Mouse (Mus musculus) A20 (cell line): ENCODE measurements around the gene Polr1a.
A peak's percentile ranks its signal among the peaks of the same experiment; 100 is the strongest.

Source experiments
- DNase-seq: peaks from one replicate; pipeline ENCODE4 v3.0.0-alpha.2; 2011; ENCODE audit warnings: low read depth, low spot score

Gene Polr1a

DNA sequence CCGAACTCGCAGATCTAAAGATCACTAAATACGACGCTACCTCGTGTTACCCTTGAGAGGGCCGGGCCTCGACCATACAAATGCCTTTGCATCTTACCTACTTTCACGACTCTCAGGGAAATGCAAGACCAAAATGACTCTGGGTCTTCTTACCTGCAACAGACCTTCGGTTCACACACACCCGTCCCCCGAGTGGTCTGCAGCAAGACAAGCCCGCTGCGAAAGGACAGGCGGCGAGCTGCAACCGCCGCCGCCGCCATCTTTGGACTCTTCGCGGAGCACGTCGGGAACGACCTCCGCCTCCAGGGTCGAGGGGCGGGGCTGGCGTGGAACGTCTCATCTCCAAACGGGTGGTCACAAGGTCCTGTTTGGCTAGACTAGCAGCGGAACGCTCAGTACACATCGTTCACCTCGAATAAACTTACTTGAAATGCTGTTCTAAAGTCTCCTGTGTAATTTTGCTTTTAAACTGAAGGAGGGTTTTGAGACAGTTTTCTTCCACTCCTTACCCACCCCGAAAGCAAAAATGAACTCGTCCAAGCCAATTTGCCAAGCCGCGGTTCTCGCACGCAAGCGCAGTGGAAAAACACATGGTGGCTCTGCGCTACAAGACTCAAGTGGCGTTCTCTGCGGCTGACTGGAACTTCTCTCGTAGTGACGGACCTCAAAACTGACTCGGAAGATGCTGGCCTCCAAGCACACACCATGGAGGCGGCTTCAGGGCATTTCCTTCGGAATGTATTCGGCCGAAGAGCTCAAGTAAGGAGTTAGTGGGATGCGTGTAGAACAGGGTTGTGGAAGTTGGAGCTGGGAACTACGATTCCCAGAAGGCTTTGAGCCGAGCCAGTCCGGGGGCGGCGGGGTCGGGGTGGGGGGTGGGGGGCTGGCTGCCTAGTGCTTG, at the start of gene Polr1a, which contains the start of gene Ptcd3:
TSS of gene Polr1a (plus strand) at position 573 of the 901 bp plus-strand sequence.
TSS of gene Ptcd3 (minus strand) at position 270 of the 901 bp plus-strand sequence.
- DNase-seq: peak; percentile 92

DNA sequence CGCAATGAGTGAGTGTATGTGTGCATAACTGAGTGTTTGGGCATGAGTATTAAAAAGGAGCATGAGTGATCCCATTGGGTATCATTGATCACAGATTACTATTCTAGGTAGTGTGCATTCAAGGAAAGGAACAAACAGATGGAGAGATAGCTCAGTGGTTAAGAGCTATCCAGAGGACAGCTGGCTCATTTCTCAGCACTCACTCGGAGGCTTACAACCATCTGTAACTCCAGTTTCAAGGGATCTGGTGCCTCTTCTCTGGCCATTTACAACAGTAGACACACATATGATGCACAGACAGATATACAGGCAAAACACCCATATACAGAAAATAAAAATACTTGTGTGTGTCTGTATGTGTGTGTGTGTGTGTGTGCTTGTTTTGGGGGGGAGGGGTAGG, 41.1 kb upstream of the Polr1a start:
- DNase-seq: no peak

DNA sequence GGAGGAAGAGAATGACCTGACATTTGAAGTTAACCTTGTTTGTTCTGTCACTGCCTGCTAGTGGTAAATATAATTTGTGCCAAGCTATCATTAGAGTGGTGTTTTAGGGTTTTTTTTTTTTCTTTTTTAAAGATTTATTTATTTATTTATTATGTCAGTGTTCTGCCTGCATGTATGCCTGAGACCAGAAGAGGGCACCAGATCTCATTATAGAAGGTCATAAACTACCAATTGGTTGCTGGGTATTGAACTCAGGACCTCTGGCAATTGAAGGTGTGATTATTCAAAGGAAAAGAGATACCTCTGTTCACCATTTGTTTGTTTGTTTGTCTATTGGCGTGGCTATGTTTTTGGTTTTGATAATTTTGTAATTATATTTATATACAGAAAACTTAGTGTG, 40.0 kb upstream of the Polr1a start:
- peak; percentile 7 for DNase-seq

DNA sequence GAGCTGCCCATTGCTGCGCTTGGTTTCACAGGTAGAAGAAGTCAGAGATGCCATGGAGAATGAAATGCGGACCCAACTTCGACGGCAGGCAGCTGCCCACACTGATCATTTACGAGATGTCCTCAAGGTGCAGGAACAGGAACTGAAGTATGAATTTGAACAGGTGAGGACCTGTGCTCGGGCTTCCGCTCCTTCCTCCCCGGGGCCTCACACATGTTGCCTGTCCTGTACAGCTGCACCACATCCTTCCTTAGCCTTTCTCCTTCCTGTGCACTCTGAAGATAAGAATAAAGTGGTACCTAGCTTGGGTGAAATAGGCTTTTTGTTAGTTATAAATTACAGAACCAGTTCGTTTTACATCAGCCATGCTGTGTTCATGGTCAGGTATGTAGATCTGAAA, 37.5 kb upstream of the Polr1a start:
- DNase-seq: no peak

DNA sequence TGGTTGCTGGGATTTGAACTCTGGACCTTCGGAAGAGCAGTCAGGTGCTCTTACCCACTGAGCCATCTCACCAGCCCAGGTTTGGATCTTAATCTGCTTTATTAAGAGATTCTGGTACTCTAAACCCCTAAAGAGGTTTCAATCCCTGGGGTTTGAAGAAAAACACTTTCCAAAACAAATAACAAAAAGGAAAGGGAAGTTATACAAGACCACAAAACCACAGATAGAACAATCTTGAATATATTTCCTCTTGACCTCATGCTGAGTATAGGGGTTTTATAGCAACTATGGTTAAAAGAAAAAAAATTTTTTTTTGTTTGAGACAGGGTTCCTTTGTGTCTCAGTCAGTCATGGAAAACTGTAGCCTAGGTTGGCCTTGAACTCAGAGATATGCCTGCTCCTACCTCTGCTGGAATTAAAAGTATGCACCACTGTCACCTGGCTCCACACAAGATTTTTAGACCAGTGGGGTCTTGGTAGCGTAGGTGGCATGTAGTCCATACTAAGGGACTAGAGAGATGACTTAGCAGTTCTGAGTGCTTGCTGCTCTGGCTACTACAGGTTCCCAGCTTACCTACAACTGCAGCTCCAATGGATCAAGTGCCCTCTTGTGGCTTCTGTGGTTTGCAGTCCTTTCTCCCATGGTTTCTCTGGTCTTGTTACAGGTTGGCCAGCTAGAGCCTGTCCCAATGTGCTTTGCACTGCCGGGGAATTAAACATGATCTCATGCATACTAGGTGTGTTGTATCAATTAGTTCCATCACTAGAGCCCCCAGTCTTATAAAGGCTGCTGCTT, 30.7 kb upstream of the Polr1a start:
- DNase-seq: no peak

DNA sequence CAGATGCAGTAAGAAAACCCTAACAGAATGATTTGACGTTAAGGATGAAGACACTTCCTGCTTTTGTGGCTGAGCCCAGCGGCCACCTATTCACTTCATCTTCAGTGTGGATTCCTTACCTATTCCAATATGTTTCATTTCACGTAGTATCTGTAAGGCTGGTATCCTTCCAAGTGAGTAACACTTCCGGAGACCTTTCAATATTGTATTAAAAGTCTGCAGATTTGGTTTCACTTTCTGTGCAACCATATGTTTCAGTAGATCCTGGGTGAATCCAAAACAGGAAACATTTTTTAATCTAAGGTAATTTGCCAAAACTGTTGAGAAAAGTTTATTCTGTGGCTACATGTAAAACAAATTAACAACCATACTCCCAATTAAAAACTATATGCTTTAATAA, 15.6 kb upstream of the Polr1a start:
- DNase-seq: no peak

- peak; percentile 11 for DNase-seq
Measured at GRCm38 (mm10) chr6:71907702-71908235, 1.1 kb upstream of the Polr1a start.

DNA sequence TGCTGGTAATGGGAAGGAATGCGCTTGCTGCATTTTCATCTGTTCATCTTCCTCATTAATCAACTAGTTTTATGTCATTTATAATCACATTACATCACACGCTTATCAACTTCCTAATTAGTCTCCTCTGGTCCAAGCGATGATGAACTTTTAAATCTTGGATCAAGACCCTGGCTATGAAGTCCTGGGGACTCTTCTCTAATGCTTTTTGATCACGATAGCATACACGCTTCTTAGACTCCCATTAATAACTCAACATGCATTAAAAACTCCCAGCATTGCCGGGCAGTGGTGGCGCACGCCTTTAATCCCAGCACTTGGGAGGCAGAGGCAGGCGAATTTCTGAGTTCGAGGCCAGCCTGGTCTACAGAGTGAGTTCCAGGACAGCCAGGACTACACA, 531 bp downstream of the Polr1a start:
- DNase-seq: no peak

- peak; percentile 61 for DNase-seq
Measured at GRCm38 (mm10) chr6:71909840-71910239, 987 bp downstream of the Polr1a start.

- DNase-seq: no peak
Measured at GRCm38 (mm10) chr6:71911686-71912450, 3.0 kb downstream of the Polr1a start.

DNA sequence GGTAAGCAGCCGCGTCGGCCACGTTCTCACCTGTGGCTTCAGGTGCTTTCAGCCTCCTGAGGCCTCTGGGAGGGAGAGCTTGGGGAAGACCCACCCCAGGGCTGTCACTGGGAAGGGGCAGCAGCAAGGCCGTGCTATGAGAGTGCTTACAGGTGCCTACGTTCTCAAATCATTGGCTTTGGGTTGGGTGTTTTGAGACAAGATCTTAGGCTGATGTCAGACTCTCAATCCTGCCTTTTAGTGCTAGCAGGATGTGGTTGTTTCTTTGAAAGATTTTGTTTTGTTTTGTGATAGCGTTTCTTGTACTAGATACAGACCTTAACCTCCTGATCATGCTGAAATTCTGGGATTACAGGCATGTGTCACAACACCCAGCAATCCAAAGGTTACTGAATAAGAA, 11.9 kb downstream of the Polr1a start:
- no peak for DNase-seq

- peak; percentile 4 for DNase-seq
Measured at GRCm38 (mm10) chr6:71925233-71925632, 16.4 kb downstream of the Polr1a start.

- DNase-seq: peak; percentile 9
Measured at GRCm38 (mm10) chr6:71927911-71928310, 19.1 kb downstream of the Polr1a start.

DNA sequence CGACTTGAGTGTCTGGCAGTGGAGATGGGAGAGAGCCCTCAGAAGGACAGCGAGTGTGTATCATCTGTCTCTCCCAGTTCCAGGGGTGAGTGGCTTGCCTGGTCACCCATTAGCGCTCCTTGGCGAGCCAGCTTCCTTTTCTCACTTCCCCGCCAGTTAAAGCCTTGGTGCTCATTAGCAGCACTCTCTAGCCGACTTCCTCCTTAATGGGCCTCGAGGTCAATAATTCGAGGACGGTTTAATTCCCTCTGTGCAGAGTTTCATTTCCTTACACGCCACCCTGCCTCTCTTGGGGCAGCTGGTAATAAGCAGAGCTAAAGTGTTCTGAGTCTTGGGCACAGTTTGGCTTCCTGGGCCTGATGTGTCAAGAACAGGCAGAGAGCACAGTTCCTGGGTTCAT, 21.2 kb downstream of the Polr1a start:
- DNase-seq: peak; percentile 67

GRCm38 (mm10) chr6:71930830-71931437, 22.1 kb downstream of the Polr1a start:
- no peak for DNase-seq

DNA sequence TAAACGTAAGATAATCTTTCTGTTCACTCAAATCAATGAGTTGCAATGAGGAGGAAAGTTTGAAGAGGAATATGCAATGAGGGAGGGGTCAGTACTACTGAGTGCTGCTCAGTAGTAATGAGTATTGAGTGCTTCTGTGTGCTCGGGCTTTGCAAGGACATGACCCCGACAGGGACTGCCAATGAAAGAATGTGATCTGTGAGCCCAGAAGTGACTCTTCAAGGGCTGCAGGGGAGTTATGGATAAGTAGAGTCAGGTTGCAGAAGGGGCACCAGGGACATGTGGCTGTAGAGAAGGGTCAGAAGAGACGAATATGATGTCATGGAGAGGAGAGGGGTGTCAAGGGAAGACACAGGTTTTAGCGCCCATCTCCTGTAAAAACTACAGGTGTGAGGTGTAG, 23.5 kb downstream of the Polr1a start:
- DNase-seq: no peak

GRCm38 (mm10) chr6:71934081-71934556, 25.3 kb downstream of the Polr1a start:
- no peak for DNase-seq

DNA sequence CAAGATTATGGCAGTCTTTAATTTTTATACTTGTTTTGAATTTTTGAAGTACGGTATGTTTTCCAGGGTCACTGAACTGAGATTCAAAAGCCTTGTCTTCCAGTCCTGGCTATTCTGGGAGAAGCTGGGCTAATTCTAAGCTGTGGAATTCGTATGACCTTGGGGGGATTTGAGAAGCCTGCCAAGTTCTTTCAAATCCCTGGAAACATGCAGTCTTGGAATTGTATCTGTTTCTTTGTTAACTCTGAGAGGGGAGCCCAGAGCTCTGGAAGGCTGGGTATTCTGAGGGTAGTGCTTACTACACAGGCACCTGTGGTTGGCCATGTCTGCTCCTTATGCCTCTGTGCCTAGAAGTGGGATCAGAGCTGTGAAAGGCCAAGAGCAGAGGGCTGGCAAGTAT, 26.9 kb downstream of the Polr1a start:
- no peak for DNase-seq

DNA sequence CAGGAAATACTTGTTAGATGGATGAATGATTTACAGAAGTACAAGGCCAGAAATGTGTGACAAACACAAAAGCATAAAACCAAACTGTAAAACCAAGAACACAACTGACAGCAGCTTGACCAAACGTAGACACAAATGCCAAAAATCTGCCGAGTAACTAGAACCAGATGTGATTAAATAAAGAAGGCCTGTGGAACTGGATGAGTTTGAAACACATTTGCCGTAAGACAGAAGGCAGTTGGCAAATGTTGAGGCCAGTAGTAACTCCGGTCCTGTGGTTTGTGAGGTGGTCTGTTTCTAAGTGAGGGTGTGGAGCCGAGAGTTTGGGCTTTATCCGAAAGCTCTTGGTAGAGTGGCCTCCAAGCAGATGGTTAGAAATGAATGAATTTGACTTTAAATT, 32.1 kb downstream of the Polr1a start:
- DNase-seq: no peak

GRCm38 (mm10) chr6:71945101-71945500, 36.2 kb downstream of the Polr1a start:
- DNase-seq: no peak

DNA sequence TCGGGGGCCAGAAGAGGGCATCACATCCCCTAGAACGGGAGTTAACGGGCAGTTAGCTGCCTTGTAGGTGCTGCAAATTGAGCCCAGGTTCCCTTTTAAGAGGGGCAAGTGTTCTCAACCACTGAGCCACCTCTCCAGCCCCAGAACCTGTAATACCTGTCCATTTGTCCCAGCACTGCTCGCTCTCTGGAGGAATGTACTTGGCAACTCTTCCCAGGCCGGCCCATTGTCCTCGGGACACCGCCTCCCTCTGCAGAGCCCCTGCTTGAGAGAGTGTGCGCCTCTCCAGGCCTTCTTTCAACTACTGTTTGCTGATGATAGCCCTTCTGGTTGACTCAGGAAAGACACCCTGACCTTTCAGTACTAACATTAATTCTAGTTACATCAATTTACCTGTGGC, 37.3 kb downstream of the Polr1a start:
- DNase-seq: peak; percentile 3
